Mouse (Mus musculus): ENCODE data around the gene Psmc3.
A peak's percentile ranks its signal among the peaks of the same experiment; 100 is the strongest.
"Not testable (repeated sequence)": the region's sequence is repeated elsewhere in the genome, so short reads cannot be mapped to it uniquely, and the experiment has no call there.

The Psmc3 gene

DNA sequence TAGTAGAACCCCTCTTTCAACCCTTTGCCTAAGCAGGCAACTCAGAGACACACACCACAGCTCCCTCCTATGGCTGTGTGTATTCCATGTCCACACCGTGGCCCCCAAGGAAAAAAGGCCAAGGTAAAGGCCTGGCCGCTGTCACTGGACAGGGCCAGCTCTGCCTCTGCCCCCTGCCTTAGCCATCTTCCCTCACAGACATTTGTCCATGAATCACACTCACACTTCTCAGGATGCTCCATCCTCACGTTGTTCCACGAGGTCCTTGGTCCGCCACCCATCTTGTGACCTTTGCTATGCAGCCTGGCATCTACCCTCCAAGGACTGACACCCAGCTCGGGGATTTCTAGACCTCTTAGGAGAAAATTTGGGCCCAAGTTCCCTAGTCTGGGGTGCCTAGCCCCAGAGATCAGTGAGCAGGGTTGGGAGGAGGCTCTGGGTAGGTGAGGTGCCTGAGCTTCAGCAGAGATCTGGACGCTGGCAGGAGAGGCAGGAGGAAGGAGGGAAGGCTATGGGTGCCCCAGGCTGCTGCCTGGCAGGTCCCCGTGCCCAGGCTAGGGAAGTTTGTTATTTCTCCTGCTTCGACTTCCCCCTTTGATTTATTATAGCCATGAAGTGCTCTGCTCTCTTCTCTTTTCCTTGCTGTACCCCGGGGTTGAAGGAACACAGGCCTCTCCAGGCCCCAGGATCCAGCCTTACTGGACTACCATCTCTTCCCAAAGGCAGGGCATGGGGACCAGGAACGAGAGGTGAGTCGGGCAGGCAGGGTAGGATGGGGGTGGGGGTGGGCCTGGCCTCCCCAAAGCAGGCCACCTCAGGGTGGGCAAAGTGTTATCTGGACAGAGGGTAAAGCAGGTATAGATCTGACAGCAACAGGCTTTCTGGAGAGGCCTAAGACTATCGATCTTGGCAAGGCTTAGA is 28.2 kb downstream of the Psmc3 start, which contains the start of gene Spi1:
Gene Spi1, plus strand, starts transcription at position 616 of the 921 bp plus-strand sequence.
- DNase-seq: no peak

DNA sequence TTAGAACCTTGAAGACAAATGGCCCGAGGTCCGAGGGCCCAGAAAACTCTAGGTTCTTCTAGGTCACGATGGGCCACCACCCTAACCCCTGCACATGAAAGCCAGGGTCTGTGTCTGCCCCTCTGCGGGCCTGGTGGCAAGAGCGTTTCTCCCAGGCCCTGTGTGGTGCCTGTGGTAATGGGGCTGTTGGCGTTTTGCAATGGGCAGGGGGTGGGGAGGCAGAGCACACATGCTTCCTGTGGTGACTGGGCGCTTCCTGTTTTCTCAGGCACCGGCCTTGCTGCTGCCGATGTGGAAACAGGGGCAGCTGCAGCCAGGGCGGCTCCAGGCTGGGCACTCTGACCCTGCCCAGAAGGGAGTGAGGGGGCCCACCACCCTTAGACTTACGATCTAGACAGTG is 29.0 kb downstream of the Psmc3 start:
- DNase-seq: no peak

DNA sequence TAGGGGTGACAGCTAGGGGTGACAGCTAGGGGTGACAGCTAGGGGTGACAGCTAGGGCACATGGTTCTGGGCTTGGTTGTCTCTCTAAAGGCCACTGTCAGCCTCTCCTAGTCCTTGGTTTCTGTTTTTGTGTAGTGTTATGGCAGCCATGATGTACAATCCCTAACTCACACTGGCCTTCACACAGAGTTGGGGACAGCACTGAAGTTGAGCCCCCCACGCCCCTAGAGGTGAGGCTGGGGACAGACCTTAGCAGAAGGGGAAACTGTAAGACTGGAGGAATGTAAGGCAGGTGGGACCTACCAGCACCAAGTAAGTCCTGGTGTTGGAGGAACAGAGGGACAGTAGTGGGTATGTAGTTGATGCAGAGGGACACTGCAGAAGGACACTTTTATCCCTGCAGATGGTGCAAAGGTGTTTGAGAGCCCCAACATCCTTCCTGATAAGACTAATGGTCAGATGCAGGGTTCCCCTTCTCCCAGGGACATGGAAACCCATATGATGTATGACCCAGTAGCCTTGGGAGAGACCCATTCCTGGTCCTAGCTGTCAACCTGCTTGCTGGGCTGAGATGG is 29.6 kb downstream of the Psmc3 start:
- no peak for DNase-seq

DNA sequence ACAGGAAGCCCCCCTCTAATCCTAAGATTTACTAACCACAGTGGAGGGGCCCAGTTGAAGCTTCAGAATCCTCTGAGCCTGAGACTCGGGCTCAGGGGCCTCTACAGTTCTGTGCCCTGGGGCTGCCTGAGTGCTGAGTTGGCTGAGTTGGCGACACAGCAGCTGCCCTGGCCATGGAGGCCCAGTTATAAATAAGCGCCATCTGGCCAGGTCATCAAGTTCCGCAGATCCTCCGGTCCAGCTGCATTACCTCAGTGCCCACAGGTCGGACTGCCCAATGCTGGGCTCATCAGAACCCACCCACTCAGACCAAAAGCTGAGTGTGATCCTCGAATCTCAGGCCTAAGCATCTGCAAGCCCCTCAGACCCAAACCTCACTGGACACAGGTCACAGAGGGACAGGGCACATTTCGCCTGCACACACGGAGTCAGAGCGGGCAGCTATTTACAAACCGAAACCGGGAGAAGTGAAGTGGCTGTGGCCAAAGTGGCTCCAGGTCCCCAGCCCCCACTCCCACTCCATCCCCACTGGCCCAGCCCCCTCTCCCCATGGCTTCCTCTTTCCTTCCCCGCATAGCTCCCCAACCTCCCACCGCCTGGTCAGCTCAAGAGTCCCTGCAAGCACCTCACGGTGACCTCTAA is 30.5 kb downstream of the Psmc3 start:
- DNase-seq: no peak

DNA sequence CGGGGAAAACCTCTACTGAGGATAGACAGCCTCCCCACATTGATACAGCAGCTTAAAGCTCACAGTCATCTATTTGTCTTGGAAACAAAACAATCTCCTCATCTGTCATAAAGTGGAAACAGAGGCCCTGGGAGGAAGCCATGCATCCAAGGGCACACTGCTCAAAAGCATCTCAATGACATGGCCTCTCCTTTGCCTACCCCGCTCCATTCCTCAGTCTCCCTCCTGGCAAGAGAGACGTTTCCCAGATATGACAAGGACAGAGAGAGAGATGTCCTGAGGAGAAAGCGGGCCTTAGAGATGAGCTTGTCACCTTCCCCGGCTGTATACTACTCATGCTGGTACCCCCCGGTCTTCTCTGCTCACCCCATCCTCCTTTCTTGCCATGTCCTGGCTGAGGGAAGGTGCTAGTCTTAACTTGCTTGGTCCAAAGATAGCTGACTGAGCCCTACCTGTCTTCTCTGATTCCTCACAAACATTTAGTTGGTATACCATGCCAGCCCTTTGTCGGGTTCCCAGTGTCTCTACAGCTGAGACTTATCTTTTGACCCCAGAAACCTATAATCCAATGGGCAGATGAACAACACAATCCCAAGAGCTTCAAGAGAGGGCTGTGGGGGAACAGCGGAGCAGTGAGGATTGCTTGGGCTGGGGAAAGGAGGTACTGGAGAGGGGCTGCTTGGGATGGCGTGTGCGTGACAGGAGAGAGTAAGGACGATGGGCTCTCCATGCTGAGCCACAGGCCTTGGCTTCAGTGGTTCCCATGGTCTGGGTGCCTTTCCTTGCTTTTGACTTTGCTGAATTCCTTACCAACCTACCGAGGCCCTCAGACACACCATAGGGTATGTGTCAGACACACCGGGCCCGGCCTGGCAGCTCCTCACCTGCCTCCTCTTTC is 31.9 kb downstream of the Psmc3 start:
- DNase-seq: no peak

DNA sequence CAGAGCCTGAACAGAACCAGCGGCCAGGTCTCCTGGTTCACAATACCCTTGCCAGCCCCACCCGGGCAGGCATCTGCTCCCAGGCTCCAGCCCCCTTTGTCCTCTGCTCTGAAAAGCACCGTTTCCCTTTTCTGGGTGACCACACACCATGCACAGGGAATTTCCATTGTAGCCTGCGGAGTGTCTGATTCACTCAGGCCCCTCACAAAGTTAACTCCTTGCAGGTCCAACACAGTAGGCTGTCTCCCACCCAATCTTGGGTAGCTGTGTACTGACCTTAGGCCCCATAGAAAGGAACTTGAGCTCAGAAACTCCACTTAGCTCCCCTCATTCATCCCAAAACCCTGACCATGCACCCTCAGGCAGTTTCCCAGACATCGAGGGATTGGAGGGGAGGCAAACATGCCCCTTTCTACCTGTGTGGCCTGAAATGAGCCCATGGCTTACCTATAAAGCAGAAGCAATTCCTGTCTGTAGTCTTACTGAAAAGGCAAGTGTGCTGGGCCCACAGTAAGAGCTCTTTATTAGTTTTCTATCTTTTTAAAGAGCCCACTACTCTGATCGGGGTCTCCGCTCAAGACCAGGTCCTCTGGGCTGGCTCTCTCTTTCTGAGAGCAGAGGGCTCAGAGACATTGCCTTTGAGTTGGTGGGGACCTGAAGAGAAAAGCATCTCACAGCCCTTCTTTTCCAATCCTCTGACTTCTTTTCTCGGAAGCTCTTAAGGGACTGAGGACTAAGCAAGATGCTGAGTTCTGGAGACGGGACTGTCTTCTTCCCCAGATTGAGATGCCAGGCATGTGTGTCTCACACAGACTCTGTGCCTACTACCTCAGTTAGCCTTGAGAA is 32.8 kb downstream of the Psmc3 start:
- DNase-seq: no peak

DNA sequence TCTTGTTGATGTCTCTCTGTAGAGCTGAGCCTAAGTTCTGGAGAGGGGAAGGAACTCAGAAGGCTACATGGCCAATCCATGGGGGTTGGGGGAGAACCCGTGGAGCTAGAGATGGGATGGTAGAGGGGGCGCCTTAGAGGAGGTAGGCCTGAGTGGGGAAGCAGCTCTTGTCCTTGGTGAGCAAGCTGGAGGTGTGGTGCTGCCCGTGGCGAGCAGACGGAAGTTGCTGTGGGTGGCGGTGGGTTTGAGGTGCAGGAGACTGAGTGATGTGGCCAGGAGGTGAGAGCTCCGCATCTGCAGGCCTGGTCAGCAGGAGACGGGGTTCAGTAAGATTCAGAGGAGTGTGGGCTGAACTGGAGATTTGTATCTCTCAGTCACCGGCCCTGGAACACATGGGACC is 33.6 kb downstream of the Psmc3 start:
- no peak for DNase-seq

DNA sequence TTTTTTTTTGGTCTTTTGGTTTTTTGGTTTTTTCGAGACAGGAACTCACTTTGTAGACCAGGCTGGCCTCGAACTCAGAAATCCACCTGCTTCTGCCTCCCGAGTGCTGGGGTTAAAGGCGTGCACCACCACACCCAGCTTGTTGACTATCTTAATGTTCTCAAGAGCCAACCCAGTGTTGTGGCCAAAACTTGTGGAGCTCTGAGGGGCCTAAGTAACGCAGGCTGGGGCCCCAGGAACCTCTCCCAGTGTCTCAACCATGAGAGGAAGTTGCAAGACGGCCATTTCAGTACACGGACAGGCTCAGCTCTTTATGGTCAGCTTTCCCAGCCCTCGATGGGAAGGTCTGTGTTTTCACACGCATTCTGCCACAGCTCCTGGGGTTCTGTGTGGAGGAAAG is 35.2 kb downstream of the Psmc3 start:
- no peak for DNase-seq

DNA sequence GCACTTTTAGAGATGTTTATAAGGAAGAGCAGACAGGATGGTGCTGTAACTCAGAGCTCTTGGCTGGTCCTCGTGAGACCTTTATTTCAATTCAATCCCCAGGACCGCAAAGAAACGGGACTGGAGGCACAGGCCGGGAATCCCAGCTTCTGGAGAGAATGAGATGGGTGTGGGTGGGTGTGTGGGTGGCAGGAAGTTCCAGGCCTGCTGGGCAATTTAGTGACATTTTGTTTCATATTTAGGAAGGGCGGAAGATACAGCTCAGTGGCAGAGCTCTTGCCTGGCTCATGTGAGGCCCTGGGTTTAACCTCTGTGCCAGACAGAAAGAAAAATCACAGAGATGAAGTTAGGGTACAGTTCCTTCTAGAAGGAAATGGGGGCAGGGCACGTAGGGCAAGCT is 36.4 kb downstream of the Psmc3 start:
- DNase-seq: no peak

DNA sequence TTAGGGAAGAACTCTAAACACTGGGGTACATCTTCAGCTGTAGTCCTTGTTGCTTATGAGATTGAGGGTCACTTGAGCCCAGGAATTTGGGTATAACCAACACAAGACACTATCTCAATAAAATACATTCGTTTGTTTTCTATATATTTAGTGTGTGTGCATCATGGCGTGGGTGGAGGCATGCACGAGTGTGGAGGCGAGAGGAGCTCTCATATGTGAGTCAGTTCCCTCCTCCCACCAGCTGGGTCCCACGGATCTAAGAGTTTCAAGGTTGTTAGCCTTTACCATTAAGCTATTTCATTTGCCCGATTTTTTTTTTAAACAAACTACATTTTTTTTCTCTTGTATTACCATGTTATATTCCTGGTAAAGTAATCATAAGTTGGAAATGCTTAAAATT is 37.0 kb downstream of the Psmc3 start:
- DNase-seq: peak; percentile 66

DNA sequence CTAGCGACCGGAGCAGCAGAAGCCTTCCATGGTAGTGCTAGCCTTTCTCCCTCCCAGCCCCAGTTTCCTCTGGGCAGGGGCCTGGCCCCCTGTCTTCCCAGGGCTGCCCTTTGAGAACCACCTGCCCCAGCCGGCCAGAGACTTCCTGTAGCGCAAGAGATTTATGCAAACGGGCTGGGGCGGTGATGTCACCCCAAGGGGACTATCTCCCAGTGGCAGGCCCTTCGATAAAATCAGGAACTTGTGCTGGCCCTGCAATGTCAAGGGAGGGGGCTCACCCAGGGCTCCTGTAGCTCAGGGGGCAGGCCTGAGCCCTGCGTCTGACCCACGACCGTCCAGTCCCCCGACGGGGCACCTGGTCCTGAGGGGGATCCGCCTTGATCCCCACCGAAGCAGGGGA is 42.7 kb downstream of the Psmc3 start:
- DNase-seq: no peak

DNA sequence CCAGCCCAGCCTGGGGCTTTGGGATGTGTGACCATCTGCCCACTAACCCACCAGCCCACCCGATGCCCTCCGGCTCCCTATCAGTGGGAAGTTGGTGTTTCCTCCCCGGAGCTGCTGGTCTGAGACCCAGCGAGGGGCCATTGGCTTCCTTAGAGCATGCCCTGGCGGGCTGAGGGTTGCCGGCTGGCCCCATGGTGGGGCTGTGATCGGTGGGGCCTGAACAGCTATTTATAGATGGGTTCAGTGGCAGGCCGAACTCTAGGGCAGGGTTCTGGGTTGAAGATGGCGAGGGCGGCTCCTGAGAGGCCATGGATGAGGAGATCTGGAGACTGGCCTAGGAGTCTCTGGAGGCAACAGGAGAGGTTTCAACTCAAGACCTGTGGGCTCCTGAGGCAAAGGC is 43.2 kb downstream of the Psmc3 start:
- no peak for DNase-seq

DNA sequence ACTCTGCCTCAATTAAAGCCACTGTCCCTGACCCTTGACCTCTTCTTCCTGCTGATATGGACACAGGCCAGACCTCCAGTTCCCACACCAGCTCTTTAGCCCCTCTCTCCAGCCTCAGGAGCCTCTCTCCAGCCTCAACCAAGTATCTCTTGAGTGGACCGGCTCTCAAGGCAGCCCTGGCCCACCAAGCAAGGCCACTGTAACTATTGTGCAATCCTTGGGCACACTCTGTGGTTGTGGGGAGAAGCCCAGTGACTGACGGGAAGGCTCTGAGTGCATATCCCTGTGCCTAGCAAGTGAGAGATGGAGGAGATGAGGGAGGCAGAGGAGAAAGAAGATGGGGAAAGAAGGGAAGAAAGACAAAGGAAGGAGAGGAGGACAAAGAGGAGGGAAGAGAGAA is 44.3 kb downstream of the Psmc3 start:
- no peak for DNase-seq

DNA sequence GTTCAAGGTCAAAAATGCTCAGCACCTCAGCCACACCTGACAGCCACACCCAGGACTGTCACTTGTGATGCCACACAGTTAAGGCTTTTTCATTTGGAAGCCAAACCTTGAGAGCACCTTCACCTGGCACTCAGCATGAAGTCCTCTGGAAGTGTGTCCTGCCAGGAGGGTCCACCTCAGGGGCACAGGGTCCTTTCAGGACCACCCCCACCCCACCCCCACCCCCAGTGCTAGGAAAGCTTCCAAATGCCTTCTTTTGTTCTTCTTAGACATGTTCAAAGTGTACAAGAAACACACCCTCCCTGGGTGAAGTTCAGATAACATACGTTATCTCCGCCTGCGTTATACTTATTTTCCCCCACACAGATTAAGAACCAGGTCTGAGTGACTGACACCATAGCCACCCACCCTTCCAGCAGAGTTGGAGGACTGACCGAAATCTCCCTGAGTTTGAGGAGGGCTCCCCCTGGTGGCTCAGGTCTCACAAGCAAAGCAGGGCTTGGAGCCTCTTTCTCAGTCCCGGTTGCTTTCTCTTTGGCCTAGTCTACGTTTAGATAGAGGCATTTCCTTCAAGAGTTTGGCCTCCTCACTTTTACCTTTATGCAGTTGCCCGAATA is 47.4 kb downstream of the Psmc3 start:
- DNase-seq: peak; percentile 88

DNA sequence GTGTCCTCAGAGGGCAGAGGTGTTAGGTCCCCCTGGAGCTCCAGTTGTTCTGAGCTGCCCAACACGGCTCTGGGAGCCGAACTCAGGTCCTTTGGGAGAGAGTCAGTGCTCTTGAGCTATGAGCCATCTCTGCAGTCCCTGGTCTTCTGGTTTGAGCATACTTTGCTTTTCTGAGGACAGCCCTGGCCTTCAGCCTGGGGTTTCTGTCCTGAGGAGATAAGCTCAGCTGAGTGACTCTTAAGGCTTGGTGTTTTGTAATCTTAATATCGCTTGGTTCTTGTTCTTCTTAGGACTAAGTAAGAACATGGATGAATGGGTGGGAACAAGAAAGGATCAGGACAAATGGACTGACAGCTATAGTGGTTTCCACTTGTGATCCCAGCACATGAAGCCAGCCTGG is 54.3 kb downstream of the Psmc3 start:
- DNase-seq: no peak

DNA sequence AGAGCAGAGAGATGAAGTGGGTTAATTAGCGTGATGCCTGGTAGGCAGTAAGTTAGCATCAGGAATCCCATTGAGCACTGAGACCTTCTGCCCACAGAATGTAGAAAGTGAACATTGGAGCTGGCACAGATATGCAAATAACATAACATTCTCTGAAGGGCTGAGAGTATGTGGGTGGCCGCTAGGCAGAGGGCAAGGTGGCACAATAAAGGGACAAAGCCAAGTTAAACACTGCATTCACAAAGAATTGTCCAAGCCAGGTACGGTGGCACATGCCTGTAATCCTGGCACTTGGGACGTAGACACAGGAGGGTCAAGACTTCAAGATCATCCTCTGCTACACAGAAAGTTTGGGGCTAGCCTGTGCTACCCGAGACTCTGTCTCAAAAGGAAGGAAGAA is 55.4 kb downstream of the Psmc3 start:
- no peak for DNase-seq

DNA sequence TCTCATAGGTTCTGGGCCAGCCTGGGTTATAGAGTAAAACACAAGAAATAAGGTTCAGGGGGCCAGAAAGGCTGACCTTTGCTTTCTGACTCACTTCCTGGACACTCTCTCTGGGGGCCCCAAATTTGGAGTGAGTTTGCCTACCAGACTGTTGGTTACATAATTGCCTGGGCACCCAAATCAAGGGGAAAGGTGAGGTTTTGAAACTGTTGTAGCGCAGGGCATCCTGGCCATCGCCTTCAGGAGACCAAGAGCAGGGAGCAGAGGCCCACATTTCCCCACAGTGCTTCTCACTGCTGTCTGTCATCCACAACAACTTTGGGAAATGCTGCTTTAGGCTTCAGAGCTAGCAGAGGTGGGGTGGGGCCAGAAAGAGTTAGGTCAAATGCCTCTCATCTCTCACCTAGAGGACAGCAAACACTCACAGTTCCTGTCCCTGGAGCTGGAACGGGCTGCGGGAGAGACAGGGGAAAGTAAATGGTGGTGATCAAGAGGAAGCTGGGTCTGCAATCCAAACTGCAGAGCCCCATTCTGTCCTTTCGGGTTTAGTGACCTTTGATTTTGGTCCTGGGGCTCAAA is 56.1 kb downstream of the Psmc3 start:
- no peak for DNase-seq

DNA sequence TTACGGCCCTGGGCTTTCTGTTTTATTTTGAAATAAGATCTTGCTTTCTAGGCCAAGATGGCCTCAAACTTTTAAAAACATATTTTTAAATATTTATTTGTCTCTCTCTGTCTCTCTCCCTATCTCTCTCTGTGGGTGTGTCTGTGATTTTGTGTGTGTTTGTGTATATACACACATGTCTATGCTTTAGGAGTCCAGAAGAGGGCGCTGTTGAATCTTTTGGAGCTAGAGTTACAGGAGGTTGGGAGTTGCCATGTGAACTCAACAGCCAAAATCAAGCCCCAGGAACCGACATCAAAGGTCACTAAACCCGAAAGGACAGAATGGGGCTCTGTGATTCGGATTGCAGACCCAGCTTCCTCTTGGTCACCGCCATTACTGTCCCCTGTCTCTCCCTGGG is 56.6 kb downstream of the Psmc3 start:
- no peak for DNase-seq

DNA sequence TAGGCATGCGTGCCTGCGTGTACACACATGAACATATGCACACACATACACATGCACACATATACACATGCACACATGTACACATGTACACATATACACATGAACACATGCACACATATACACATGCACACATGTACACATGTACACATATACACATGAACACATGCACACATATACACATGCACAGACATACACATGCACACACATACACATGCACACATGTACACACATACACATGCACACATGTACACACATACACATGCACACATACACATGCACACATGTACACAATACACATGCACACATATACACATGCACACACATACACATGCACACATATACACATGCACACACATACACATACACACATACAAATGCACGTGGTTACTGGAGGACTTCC is 58.0 kb downstream of the Psmc3 start:
- not testable (repeated sequence) for DNase-seq

DNA sequence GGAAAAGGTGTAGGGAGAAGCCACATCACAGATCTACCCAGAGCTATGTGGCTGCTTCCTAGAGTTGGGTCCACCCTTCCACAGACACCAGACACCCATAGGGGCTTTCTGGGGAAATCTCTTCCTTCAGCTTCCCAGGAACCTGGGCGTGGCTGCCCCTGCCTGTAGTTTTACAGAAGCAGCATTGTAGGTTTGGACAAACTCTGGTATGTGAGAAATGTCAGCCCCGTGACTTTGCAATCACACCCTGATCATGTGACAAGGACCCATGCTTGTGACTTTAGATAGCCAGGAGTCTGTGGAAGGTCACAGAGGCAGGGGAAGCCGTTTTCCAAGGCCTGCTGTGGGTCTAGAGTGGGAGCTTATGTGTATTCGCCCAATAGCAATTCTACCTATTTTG is 58.7 kb downstream of the Psmc3 start:
- DNase-seq: no peak

DNA sequence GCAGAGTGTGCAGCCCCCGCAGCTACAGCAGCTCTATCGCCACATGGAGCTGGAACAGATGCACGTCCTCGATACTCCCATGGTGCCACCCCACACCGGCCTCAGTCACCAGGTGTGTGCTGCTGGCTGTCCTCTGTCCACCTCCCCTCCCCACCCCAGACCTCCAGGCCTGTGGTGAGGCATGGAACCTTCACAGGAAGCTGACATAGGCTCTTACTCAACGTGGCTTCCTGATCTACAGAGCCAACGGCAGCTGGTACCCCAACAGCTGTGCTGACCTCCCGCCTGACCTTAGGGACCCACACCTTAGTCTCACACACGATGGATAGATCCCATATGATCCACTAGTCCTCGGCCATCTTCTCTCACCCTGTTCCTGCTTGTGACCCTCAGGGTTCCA is 59.5 kb downstream of the Psmc3 start:
- no peak for DNase-seq

All from right cerebral cortex, adult 18-20 months (tissue).